Mouse (Mus musculus): Measurements from ENCODE around the gene Ttll5. TPM values are rescaled to one million over a fixed set of nuclear protein-coding genes. Genes with fewer than 3 reads are reported as not detected.

Ttll5 gene
- total RNA-seq, 2 experiments from 2014 or later = 22.9 to 36.1 TPM

- peak; percentile 65 for ATAC-seq (replicated peaks; ENCODE audit: poor library complexity, severe bottlenecking)
These were observed 88.4 kb downstream of the Ttll5 start for GRCm38 (mm10) chr12:85912712-85913504.

- no peak for ATAC-seq (replicated peaks; ENCODE audit: poor library complexity, severe bottlenecking)
These were observed 102.4 kb downstream of the Ttll5 start for GRCm38 (mm10) chr12:85926897-85927296.

GRCm38 (mm10) chr12:85928513-85928912, 104.1 kb downstream of the Ttll5 start:
- 0 out of 2 replicates have a peak, but pooled peaks have one; percentile 35 for ATAC-seq (replicated peaks; ENCODE audit: poor library complexity, severe bottlenecking)

GRCm38 (mm10) chr12:85929711-85930110, 105.3 kb downstream of the Ttll5 start:
- ATAC-seq (replicated peaks; ENCODE audit: poor library complexity, severe bottlenecking) = no peak

- no peak for ATAC-seq (replicated peaks; ENCODE audit: poor library complexity, severe bottlenecking)
These were observed 106.3 kb downstream of the Ttll5 start for GRCm38 (mm10) chr12:85930713-85931112.

- no peak for ATAC-seq (replicated peaks; ENCODE audit: poor library complexity, severe bottlenecking)
These were observed 108.8 kb downstream of the Ttll5 start for GRCm38 (mm10) chr12:85933241-85933640.

- no peak for ATAC-seq (replicated peaks; ENCODE audit: poor library complexity, severe bottlenecking)
These were observed 112.9 kb downstream of the Ttll5 start for GRCm38 (mm10) chr12:85937384-85937783.

GRCm38 (mm10) chr12:85943456-85943855, 119.0 kb downstream of the Ttll5 start:
- ATAC-seq (replicated peaks; ENCODE audit: poor library complexity, severe bottlenecking) = no peak

GRCm38 (mm10) chr12:85944419-85944818, 120.0 kb downstream of the Ttll5 start:
- ATAC-seq (replicated peaks; ENCODE audit: poor library complexity, severe bottlenecking) = no peak

GRCm38 (mm10) chr12:85947161-85947560, 122.7 kb downstream of the Ttll5 start:
- ATAC-seq (replicated peaks; ENCODE audit: poor library complexity, severe bottlenecking) = no peak

- no peak for ATAC-seq (replicated peaks; ENCODE audit: poor library complexity, severe bottlenecking)
These were observed 125.2 kb downstream of the Ttll5 start for GRCm38 (mm10) chr12:85949667-85950066.

GRCm38 (mm10) chr12:85950371-85950770, 125.9 kb downstream of the Ttll5 start:
- no peak for ATAC-seq (replicated peaks; ENCODE audit: poor library complexity, severe bottlenecking)

GRCm38 (mm10) chr12:85951036-85951435, 126.6 kb downstream of the Ttll5 start:
- ATAC-seq (replicated peaks; ENCODE audit: poor library complexity, severe bottlenecking) = no peak

- ATAC-seq (replicated peaks; ENCODE audit: poor library complexity, severe bottlenecking) = no peak
These were observed 127.4 kb downstream of the Ttll5 start for GRCm38 (mm10) chr12:85951822-85952221.

- ATAC-seq (replicated peaks; ENCODE audit: poor library complexity, severe bottlenecking) = no peak
These were observed 127.9 kb downstream of the Ttll5 start for GRCm38 (mm10) chr12:85952349-85952748.

GRCm38 (mm10) chr12:85954167-85954566, 129.7 kb downstream of the Ttll5 start:
- ATAC-seq (replicated peaks; ENCODE audit: poor library complexity, severe bottlenecking) = no peak

GRCm38 (mm10) chr12:85955062-85955461, 130.6 kb downstream of the Ttll5 start:
- no peak for ATAC-seq (replicated peaks; ENCODE audit: poor library complexity, severe bottlenecking)

- 0 out of 2 replicates have a peak, but pooled peaks have one; percentile 29 for ATAC-seq (replicated peaks; ENCODE audit: poor library complexity, severe bottlenecking)
These were observed 131.2 kb downstream of the Ttll5 start for GRCm38 (mm10) chr12:85955690-85956089.

GRCm38 (mm10) chr12:85956251-85956650, 131.8 kb downstream of the Ttll5 start:
- no peak for ATAC-seq (replicated peaks; ENCODE audit: poor library complexity, severe bottlenecking)

GRCm38 (mm10) chr12:85958460-85958859, 134.0 kb downstream of the Ttll5 start:
- peak; percentile 69; the same call in 1 of the 2 replicates for ATAC-seq (replicated peaks; ENCODE audit: poor library complexity, severe bottlenecking)

GRCm38 (mm10) chr12:85959822-85960501, 135.5 kb downstream of the Ttll5 start:
- ATAC-seq (replicated peaks; ENCODE audit: poor library complexity, severe bottlenecking) = no peak
